Mouse (Mus musculus) liver, adult (tissue): Measurements from ENCODE around the gene Bcor.

Experiments
- GATA4 ChIP-seq: IDR thresholded peaks from 2 replicates; pipeline ENCODE4 v1.6.1; 2014; ENCODE audit warnings: mild to moderate bottlenecking, low read length; ENCODE audit not compliant: insufficient replicate concordance

The Bcor gene

GRCm38 (mm10) chrX:12159981-12160656 lies at the start of gene Bcor:
Bcor (minus strand) TSS chrX:12160355.
- no peak for TF ChIP-seq GATA4

- no peak for TF ChIP-seq GATA4
These were observed 42.8 kb upstream of the Bcor start for GRCm38 (mm10) chrX:12202951-12203350.

- no peak for TF ChIP-seq GATA4
These were observed 41.0 kb upstream of the Bcor start for GRCm38 (mm10) chrX:12201111-12201510.

GRCm38 (mm10) chrX:12195234-12195919 lies 35.2 kb upstream of the Bcor start:
- no peak for TF ChIP-seq GATA4

GRCm38 (mm10) chrX:12192343-12192742 lies 32.2 kb upstream of the Bcor start:
- TF ChIP-seq GATA4, result no peak

GRCm38 (mm10) chrX:12189511-12189910 lies 29.4 kb upstream of the Bcor start:
- no peak for TF ChIP-seq GATA4

GRCm38 (mm10) chrX:12175198-12175960 lies 15.2 kb upstream of the Bcor start:
- TF ChIP-seq GATA4, result no peak

- no peak for TF ChIP-seq GATA4
These were observed 10.0 kb upstream of the Bcor start for GRCm38 (mm10) chrX:12170128-12170527.

- TF ChIP-seq GATA4, result no peak
These were observed 4.7 kb upstream of the Bcor start for GRCm38 (mm10) chrX:12164591-12165529.

GRCm38 (mm10) chrX:12159534-12159881 lies 647 bp downstream of the Bcor start:
- TF ChIP-seq GATA4, result no peak

GRCm38 (mm10) chrX:12158821-12159533 lies 1.2 kb downstream of the Bcor start:
- no peak for TF ChIP-seq GATA4

GRCm38 (mm10) chrX:12158244-12158820 lies 1.8 kb downstream of the Bcor start:
- TF ChIP-seq GATA4, result no peak

GRCm38 (mm10) chrX:12157331-12157930 lies 2.7 kb downstream of the Bcor start:
- TF ChIP-seq GATA4, result no peak; the same call in 1 of the 2 replicates
